Mouse (Mus musculus) heart, embryonic 11.5 days (tissue): Measurements from ENCODE around the gene Guca1b. TPM values are rescaled to one million over a fixed set of nuclear protein-coding genes. Genes with fewer than 3 reads are reported as not detected.

Experiments
- ATAC-seq: fragments of 200-750 bp; cut with Nextera tagmentation; replicated peaks from 2 replicates; pipeline ENCODE4 v1.8.0; 2017; ENCODE audit warnings: moderate library complexity; ENCODE audit not compliant: insufficient number of reproducible peaks, low FRiP score, low TSS enrichment
- H3K27ac ChIP-seq: fragments of 300-500 bp; sonication (generic); 2 replicates; pipeline ENCODE4 v1.5.1; 2014; ENCODE audit warnings: mild to moderate bottlenecking, low read depth, low read length
- H3K27me3 ChIP-seq: fragments of 300-500 bp; sonication (generic); 2 replicates; pipeline ENCODE4 v1.6.1; 2014; ENCODE audit warnings: mild to moderate bottlenecking, low read length, mixed read lengths; ENCODE audit not compliant: control insufficient read depth, insufficient read depth
- H3K36me3 ChIP-seq: fragments of 300-500 bp; sonication (generic); 2 replicates; pipeline ENCODE4 v1.6.1; 2014; ENCODE audit warnings: mild to moderate bottlenecking, low read length, moderate library complexity, mixed read lengths; ENCODE audit not compliant: control insufficient read depth, insufficient read depth
- H3K4me1 ChIP-seq: fragments of 300-500 bp; sonication (generic); 2 replicates; pipeline ENCODE4 v1.6.1; 2014; ENCODE audit warnings: low read length; ENCODE audit not compliant: control insufficient read depth, insufficient read depth
- H3K4me2 ChIP-seq: fragments of 300-500 bp; sonication (generic); 2 replicates; pipeline ENCODE4 v1.6.1; 2014; ENCODE audit warnings: mild to moderate bottlenecking, moderate library complexity
- H3K4me3 ChIP-seq: fragments of 300-500 bp; sonication (generic); 2 replicates; pipeline ENCODE4 v1.5.1; 2014; ENCODE audit warnings: low read depth, low read length
- H3K9ac ChIP-seq: fragments of 300-500 bp; sonication (generic); 2 replicates; pipeline ENCODE4 v1.6.1; 2014; ENCODE audit warnings: mild to moderate bottlenecking, low read depth, low read length, moderate library complexity
- H3K9me3 ChIP-seq: fragments of 300-500 bp; sonication (generic); replicated peaks from 2 replicates; pipeline ENCODE4 v1.6.1; 2016; ENCODE audit warnings: low read length; ENCODE audit not compliant: control insufficient read depth
- WGBS: fragments of 180-500 bp; shearing (Covaris S2); extraction: QIAGEN DNeasy Blood & Tissue Kit; methylation state at CpG from one replicate; pipeline ENCODE4 v1.1.7; 2014; ENCODE audit not compliant: insufficient replicate concordance; 5-methylcytosine and 5-hydroxymethylcytosine counted together
- polyA plus RNA-seq: library from polyadenylated mRNA; unstranded; fragments of >200 nt; fragmentation: Nextera tagmentation; extraction: Ambion mirVana; gene quantifications from 2 replicates; pipeline ENCODE4 v1.2.1, GENCODE M21; 2014

Guca1b gene
- 1.2 and 2.5 TPM in 2 replicates for polyA plus RNA-seq

DNA sequence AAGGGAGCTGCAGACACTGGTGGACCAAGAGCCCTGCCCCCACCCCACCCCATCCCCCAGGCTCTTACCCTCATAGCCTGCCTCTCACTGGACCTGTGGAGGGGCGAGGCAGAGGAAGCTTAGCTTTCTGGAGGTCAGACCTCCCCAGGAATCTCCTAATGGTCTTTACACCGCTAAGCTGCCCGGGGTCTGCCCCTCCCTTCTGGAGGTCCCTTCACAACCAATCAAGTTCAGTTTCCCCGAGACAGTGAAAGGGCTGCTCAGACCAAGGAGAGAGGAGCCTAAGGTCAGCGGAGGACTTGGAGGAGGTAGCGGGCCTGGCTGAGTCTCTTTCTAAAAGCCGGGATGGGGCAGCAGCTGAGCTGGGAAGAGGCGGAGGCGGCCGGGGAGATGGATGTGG is at the start of gene Guca1b:
Gene Guca1b, plus strand, starts transcription at position 249 of the 400 bp plus-strand sequence.
- H3K4me3 ChIP-seq, result no peak within 1 kb of the TSS
- no peak within 1 kb of the TSS for H3K4me2 ChIP-seq
- no peak for ATAC-seq
- H3K27me3 ChIP-seq, result no peaks in the 10 kb centered on the region
- WGBS, result 31% methylated on average over 10 of the region's 10 CpGs
- H3K27ac ChIP-seq, result no peak within 1 kb of the TSS
- no peaks in the 10 kb centered on the region for H3K9me3 ChIP-seq
- H3K36me3 ChIP-seq, result peaks cover 2% of the 10 kb centered on the region; the same call in 1 of the 2 replicates
- no peaks in the 10 kb centered on the region for H3K4me1 ChIP-seq
- no peak within 1 kb of the TSS for H3K9ac ChIP-seq

DNA sequence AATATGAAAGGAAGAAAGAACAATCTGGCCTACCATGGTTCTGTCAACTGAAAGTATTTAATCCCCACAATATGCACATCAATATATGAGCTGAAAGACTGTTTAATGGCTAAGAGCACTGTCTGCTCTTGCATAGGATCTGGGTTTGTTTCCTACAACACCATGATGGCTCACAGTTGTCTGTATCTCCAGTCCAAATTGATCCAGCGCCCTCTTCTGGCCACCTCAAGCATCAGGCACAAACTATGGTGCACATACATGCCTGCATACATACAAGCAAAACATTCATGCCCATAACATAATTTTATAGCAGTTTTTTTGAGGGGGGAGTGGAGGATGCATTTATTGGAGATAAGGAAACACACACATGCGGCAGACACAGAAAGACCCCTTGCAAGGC is 42.1 kb upstream of the Guca1b start:
- H3K9me3 ChIP-seq, result peaks cover 4% of the 10 kb centered on the region; the same call in 1 of the 2 replicates
- WGBS, result 81% methylated on average over 2 of the region's 2 CpGs
- no peak overlapping the region for H3K9ac ChIP-seq
- no peak for ATAC-seq
- no peaks in the 10 kb centered on the region for H3K4me1 ChIP-seq
- no peak overlapping the region for H3K27ac ChIP-seq
- no peaks in the 10 kb centered on the region for H3K27me3 ChIP-seq
- H3K4me2 ChIP-seq, result no peak overlapping the region
- no peak overlapping the region for H3K4me3 ChIP-seq
- peaks cover 54% of the 10 kb centered on the region for H3K36me3 ChIP-seq

DNA sequence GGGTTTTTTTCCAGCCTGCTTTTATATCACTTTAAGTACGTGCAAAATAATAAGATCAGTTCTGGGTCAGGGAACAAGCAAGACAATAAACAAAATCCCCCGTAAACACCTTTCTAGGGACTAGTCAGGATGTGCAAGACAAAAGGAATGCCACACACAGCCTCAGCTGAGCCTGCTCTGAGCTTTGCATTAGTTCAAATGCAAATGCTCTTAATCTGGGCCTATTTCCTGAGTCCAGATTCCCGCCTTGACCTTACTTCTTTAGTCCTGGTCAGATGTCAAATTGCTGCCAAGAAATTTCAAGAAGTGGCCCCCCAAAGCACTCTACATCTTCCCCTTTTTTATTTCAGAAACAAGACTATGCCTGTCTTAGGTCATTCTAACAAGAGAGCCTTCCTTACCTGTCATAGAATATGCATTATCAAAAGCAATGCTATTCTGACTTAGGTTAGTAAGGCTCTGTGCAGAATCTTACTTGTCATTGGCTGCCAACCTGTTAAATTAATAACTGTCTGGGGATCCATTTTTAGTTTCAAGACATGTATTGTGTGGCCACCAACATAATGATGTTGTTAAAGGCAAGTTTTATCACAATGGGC is 35.4 kb upstream of the Guca1b start:
- 86% methylated on average over 3 of the region's 3 CpGs for WGBS
- H3K27ac ChIP-seq, result no peak overlapping the region
- no peaks in the 10 kb centered on the region for H3K4me1 ChIP-seq
- H3K4me2 ChIP-seq, result no peak overlapping the region
- no peak overlapping the region for H3K9ac ChIP-seq
- H3K27me3 ChIP-seq, result no peaks in the 10 kb centered on the region
- H3K4me3 ChIP-seq, result no peak overlapping the region
- H3K9me3 ChIP-seq, result peaks cover 26% of the 10 kb centered on the region
- no peak for ATAC-seq
- peaks cover 78% of the 10 kb centered on the region for H3K36me3 ChIP-seq

DNA sequence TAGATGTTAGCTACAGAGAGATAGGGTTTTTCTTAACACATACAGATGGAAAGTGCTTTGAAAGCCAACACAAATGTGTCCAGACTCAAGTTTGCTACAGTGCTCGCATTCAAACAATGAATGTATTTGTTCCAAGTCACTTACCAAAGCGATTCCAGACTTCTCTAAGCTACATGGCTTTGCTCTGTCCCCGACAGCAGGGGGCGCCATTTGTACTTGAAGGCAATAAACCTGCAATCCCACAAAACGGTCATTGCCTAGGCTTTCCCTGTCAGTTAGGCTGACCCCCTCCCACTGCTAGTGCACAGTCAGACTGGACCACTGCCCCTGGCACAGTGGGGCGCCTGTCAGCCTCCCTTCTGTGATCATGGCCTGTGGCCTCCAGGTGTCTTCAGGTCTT is 25.2 kb upstream of the Guca1b start:
- 47% methylated on average over 6 of the region's 6 CpGs for WGBS
- no peak overlapping the region for H3K4me3 ChIP-seq
- no peak overlapping the region for H3K27ac ChIP-seq
- no peak overlapping the region for H3K9ac ChIP-seq
- no peaks in the 10 kb centered on the region for H3K4me1 ChIP-seq
- H3K4me2 ChIP-seq, result no peak overlapping the region
- no peak for ATAC-seq
- 0 out of 2 replicates have a peak, but pooled peaks cover 2% of the 10 kb centered on the region for H3K27me3 ChIP-seq
- no peaks in the 10 kb centered on the region for H3K9me3 ChIP-seq
- peaks cover 13% of the 10 kb centered on the region for H3K36me3 ChIP-seq

DNA sequence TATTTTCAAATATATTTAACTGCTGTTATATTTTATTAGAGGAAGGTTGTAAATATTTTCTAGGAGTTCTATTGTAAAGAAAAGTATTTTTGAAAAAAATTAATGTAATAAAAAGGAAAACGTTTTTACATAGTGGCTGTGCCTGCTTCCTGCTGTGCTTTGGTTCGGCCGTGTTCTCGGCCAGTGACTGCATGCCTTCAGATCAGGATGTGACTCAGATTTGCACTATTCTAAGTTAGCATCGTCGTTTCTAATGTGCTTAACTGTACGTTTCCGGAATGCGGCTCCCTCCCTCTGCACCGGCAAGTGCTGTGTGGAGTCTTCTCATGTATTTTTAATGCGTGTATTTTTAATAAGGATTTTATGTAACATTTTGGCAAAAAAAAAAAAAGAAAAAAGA is 23.9 kb upstream of the Guca1b start:
- WGBS, result 73% methylated on average over 11 of the region's 11 CpGs
- Histone ChIP-seq H3K27ac (no peak overlapping the region), H3K4me2 (no peak overlapping the region), H3K4me1 (no peaks in the 10 kb centered on the region), H3K27me3 (0 out of 2 replicates have a peak, but pooled peaks cover 5% of the 10 kb centered on the region), H3K9ac (no peak overlapping the region), H3K4me3 (no peak overlapping the region), H3K9me3 (no peaks in the 10 kb centered on the region), H3K36me3 (peaks cover 6% of the 10 kb centered on the region)
- ATAC-seq, result no peak

DNA sequence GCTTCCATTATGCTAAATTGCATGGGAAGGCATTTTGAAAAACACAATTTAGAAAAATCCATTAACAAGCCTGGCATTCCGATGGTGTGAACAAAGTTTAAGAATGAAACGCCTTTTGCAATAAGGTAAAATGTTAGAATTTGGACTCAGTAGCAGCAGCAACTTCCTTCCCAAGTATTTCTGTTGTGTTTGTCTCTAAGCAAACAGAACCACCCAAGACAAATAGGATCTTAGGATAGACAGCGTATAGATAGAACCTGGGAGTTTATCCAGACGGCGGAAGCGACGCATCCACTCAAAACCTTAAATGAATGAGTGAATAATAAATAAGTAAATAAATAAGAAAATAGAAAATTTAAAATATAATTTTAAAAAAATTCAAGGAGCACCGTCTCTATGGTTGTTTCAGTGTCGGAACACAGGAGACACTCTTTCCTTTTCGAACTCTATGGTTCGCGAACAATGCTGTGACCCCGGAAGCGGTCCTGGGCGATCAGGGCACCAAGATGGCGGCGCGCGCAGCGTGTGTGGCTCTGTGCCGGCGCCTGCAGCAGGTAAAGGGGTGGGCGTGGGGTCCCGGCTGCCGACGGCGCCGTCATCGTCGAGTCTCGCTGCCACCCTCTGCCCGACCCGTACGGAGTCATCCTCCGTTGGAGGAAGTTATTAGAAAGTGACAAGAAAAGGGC is 16.6 kb upstream of the Guca1b start, which contains the start of gene Mrps10:
Gene Mrps10, plus strand, starts transcription at position 487 of the 686 bp plus-strand sequence.
- peak within 1 kb of the TSS; percentile 77 for H3K9ac ChIP-seq
- H3K4me1 ChIP-seq, result 0 out of 2 replicates have a peak, but pooled peaks cover 3% of the 10 kb centered on the region
- H3K4me3 ChIP-seq, result peak within 1 kb of the TSS; percentile 74
- H3K27ac ChIP-seq, result no peak within 1 kb of the TSS
- 0 out of 2 replicates have a peak, but pooled peaks cover 5% of the 10 kb centered on the region for H3K36me3 ChIP-seq
- WGBS, result 4% methylated on average over 35 of the region's 35 CpGs
- peak; percentile 73 for ATAC-seq
- H3K27me3 ChIP-seq, result peaks cover 10% of the 10 kb centered on the region
- no peaks in the 10 kb centered on the region for H3K9me3 ChIP-seq
- peak within 1 kb of the TSS; percentile 75 for H3K4me2 ChIP-seq

DNA sequence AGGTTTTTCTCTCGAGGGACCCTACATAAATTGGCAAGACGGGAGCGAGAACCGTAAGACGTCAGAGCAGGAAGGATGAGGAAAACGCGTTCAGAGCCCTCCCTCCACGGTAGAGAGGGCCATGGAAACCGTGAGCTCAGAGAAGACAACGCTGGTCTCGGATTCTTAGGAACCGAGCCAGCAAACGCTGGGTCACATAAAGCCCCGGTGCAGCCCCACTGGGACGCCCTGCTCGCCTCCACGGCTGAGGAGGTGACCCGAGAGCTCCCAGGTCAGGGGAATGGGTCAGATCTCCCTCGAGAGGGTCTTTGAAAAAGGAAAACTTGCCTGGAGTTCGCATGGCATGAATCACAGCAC is 16.1 kb upstream of the Guca1b start:
- Histone ChIP-seq H3K27me3 (peaks cover 10% of the 10 kb centered on the region), H3K9me3 (no peaks in the 10 kb centered on the region), H3K4me3 (peak overlapping the region; percentile 74), H3K4me1 (0 out of 2 replicates have a peak, but pooled peaks cover 3% of the 10 kb centered on the region), H3K4me2 (peak overlapping the region; percentile 75), H3K27ac (no peak overlapping the region), H3K36me3 (peaks cover 7% of the 10 kb centered on the region; the same call in 1 of the 2 replicates), H3K9ac (peak overlapping the region; percentile 77)
- WGBS, result 2% methylated on average over 20 of the region's 20 CpGs
- no peak for ATAC-seq

DNA sequence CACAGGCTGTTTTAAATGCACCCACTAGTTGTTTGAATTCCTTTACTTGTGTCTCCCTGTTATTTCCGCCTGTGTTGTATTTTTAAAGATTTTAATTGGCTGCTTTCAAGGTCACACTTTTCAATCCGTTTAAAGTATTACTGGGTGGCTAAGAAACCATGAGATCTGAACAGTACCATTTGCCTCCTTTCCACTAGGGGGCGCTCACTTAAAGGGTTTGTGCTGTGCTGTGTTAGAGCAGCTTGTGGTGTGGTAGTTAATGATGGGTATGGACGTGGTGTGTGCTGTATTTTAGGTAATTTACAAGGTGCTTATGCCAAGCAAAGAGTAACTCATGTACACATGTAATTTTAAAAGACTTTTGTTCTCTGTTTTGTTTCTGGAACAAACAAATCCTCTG is 13.7 kb upstream of the Guca1b start:
- Histone ChIP-seq H3K27me3 (peaks cover 5% of the 10 kb centered on the region), H3K27ac (no peak overlapping the region), H3K36me3 (peaks cover 18% of the 10 kb centered on the region), H3K4me1 (0 out of 2 replicates have a peak, but pooled peaks cover 3% of the 10 kb centered on the region), H3K9me3 (no peaks in the 10 kb centered on the region), H3K4me2 (no peak overlapping the region), H3K9ac (no peak overlapping the region), H3K4me3 (no peak overlapping the region)
- no peak for ATAC-seq
- 22% methylated on average over 4 of the region's 4 CpGs for WGBS
